Mouse (Mus musculus) frontal cortex, postnatal 25 days (tissue): ENCODE results near the gene Hps1.

ENCODE experiments used
- DNase-seq, 2 experiments: peaks; one replicate each; pipeline ENCODE4 v3.0.0; 2022; ENCODE audit warnings: low spot score in 2 of 2

The Hps1 gene

DNA sequence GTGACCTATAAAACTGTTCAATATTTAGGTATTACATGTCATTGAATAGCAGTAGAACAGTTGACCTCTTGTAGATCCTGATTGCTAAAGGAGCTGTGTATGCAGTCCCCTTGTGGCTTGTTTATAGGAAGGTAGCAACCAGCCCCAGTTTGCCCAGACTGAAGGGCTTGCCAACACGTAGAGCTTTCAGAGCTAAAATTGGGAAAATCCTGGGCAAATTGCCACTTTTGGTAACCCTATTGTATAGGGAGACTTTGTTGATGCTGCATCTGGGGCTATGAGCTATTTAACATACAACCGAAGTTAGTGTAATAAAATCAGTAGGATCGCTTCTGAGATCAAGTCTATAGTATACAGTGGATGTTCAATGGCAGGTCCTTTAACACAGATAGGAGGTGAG lies 61.7 kb downstream of the Hps1 start:
- DNase-seq: no peak

DNA sequence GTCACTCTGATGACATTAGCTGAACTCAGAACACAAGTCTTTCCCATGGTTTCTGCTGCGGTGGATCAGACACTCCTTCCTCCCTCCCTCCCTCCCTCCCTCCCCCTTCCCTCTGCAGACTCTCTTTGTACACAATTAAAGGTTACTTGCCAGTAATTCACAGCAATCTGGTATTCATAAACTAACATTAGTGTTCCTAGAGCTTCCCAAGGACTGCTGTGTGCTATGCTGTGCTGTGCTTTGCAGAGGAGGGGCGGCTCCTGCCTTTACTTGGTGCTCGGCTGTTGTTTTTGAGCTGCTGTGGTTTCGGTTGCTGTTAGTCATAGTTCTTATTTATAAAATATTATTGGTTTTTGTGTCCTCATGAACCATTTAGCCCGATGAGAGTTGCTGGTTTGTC lies 62.1 kb downstream of the Hps1 start:
- no peak for DNase-seq

DNA sequence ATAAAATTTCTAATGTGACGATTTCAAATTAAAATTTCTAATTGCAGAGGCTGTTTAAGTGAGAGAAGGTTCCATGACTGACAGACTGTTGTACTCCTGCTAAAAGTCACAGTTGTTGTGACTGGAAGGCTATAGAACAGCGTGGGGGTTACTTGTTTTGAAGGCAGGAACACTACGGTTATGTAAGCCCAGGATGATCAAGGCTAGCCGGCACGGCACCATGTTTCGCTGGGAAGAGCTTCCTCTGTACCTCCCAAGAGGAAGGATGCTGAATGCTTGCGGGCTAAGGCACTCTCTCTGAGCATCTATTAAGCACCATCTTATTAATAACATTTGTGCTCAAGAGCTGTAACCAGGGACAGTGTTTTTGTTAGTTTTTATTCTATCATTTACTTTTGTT lies 63.3 kb downstream of the Hps1 start:
- DNase-seq: no peak

DNA sequence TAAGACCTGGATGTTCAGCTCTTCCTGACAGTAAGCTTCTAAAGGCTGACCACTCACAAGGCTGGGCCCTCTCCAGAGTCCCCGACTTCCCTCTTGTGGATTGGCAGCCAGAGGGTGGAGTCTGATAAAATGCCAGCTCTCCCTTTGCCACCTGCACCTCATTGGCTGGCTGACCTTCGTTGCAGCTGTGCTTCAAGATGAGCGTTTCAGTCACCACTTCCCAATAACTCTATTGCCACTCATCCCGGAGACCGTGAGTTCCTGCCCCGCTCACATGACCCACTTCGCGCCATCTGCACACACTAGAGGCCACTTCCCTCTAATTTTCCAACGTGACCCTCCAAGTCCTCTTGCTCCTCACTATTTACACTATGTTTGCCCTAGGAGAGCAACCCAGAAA lies 66.0 kb downstream of the Hps1 start:
- no peak for DNase-seq
